Mouse (Mus musculus) heart, embryonic 10.5 days (tissue): ENCODE measurements around the gene Inafm2. TPM values are rescaled to one million over a fixed set of nuclear protein-coding genes. Genes with fewer than 3 reads are reported as not detected.

Source experiments
- DNase-seq: peaks from one replicate; pipeline ENCODE4 v3.0.0-alpha.2; 2017; ENCODE audit warnings: low spot score
- H3K27ac ChIP-seq: fragments of 300-500 bp; sonication (generic); 2 replicates; pipeline ENCODE4 v1.5.1; 2016; ENCODE audit warnings: mild to moderate bottlenecking
- H3K27me3 ChIP-seq: fragments of 300-500 bp; sonication (generic); 2 replicates; pipeline ENCODE4 v1.6.1; 2016; ENCODE audit warnings: mild to moderate bottlenecking; ENCODE audit not compliant: poor library complexity, insufficient read depth, severe bottlenecking
- H3K36me3 ChIP-seq: fragments of 300-500 bp; sonication (generic); 2 replicates; pipeline ENCODE4 v1.6.1; 2016; ENCODE audit warnings: mild to moderate bottlenecking, moderate library complexity
- H3K4me1 ChIP-seq: fragments of 300-500 bp; sonication (generic); 2 replicates; pipeline ENCODE4 v1.6.1; 2016; ENCODE audit warnings: mild to moderate bottlenecking
- H3K4me3 ChIP-seq: fragments of 300-500 bp; sonication (generic); 2 replicates; pipeline ENCODE4 v1.5.1; 2016; ENCODE audit warnings: mild to moderate bottlenecking, moderate library complexity
- H3K9me3 ChIP-seq: fragments of 300-500 bp; sonication (generic); 2 replicates; pipeline ENCODE4 v1.6.1; 2016; ENCODE audit warnings: mild to moderate bottlenecking, moderate library complexity
- WGBS: fragments of 180-500 bp; shearing (Covaris S2); methylation state at CpG from one replicate; pipeline ENCODE4 v1.1.7; 2016; 5-methylcytosine and 5-hydroxymethylcytosine counted together
- polyA plus RNA-seq: library from polyadenylated mRNA; unstranded; fragments of >200 nt; fragmentation: Nextera tagmentation; extraction: Ambion mirVana; gene quantifications from 2 replicates; pipeline ENCODE4 v1.2.1, GENCODE M21; 2016

Gene Inafm2
- polyA plus RNA-seq, 1 experiment from 2014 or later: 22.6 TPM

GRCm38 (mm10) chr2:118764094-118764831 is 18.7 kb downstream of the Inafm2 start:
- Histone ChIP-seq H3K4me1 (peaks cover 56% of the 10 kb centered on the region), H3K36me3 (no peaks in the 10 kb centered on the region), H3K27ac (0 out of 2 replicates have a peak overlapping the region, but pooled peaks have one; percentile 91)

GRCm38 (mm10) chr2:118764875-118765274 is 19.3 kb downstream of the Inafm2 start:
- DNase-seq: no peak
- Histone ChIP-seq H3K27ac (no peak overlapping the region), H3K4me3 (no peak overlapping the region), H3K36me3 (no peaks in the 10 kb centered on the region), H3K4me1 (peaks cover 50% of the 10 kb centered on the region), H3K9me3 (no peaks in the 10 kb centered on the region), H3K27me3 (peaks cover 43% of the 10 kb centered on the region)
- WGBS: 78% methylated on average over 5 of the region's 5 CpGs

More at GRCm38 (mm10) chr2:118764094-118764831, 18.7 kb downstream of the Inafm2 start:
- WGBS: 23% methylated on average over 11 of the region's 11 CpGs
- no peaks in the 10 kb centered on the region for H3K9me3 ChIP-seq
- no peak for DNase-seq
- peaks cover 47% of the 10 kb centered on the region for H3K27me3 ChIP-seq
- H3K4me3 ChIP-seq: no peak overlapping the region

GRCm38 (mm10) chr2:118766041-118767033 is 20.8 kb downstream of the Inafm2 start:
- H3K27ac ChIP-seq: no peak overlapping the region

GRCm38 (mm10) chr2:118772158-118772874 is 26.8 kb downstream of the Inafm2 start, which contains the start of gene Phgr1:
Gene Phgr1 (plus strand): TSS chr2:118772769.
- WGBS: 76% methylated on average over 6 of the region's 6 CpGs
- Histone ChIP-seq H3K4me3 (no peak within 1 kb of the TSS), H3K27ac (no peak within 1 kb of the TSS), H3K27me3 (peaks cover 22% of the 10 kb centered on the region; the same call in 1 of the 2 replicates), H3K4me1 (peaks cover 7% of the 10 kb centered on the region), H3K36me3 (no peaks in the 10 kb centered on the region), H3K9me3 (no peaks in the 10 kb centered on the region)
- no peak for DNase-seq

More at GRCm38 (mm10) chr2:118766041-118767033, 20.8 kb downstream of the Inafm2 start:
- no peak for DNase-seq
- H3K9me3 ChIP-seq: no peaks in the 10 kb centered on the region
- H3K36me3 ChIP-seq: no peaks in the 10 kb centered on the region
- H3K4me1 ChIP-seq: peaks cover 44% of the 10 kb centered on the region
- H3K4me3 ChIP-seq: no peak overlapping the region
- 67% methylated on average over 10 of the region's 10 CpGs for WGBS
- peaks cover 29% of the 10 kb centered on the region for H3K27me3 ChIP-seq

GRCm38 (mm10) chr2:118774536-118774935 is 29.0 kb downstream of the Inafm2 start:
- Histone ChIP-seq H3K27me3 (peaks cover 23% of the 10 kb centered on the region), H3K9me3 (no peaks in the 10 kb centered on the region), H3K36me3 (no peaks in the 10 kb centered on the region), H3K27ac (no peak overlapping the region), H3K4me3 (no peak overlapping the region), H3K4me1 (peaks cover 14% of the 10 kb centered on the region)
- 80% methylated on average over 2 of the region's 2 CpGs for WGBS
- no peak for DNase-seq

GRCm38 (mm10) chr2:118775396-118775795 is 29.8 kb downstream of the Inafm2 start:
- Histone ChIP-seq H3K36me3 (no peaks in the 10 kb centered on the region), H3K4me3 (no peak overlapping the region), H3K4me1 (peaks cover 20% of the 10 kb centered on the region), H3K27ac (no peak overlapping the region), H3K27me3 (peaks cover 31% of the 10 kb centered on the region), H3K9me3 (no peaks in the 10 kb centered on the region)
- WGBS: 71% methylated on average over 1 of the region's 1 CpGs
- DNase-seq: no peak

GRCm38 (mm10) chr2:118775846-118776245 is 30.3 kb downstream of the Inafm2 start:
- Histone ChIP-seq H3K4me3 (no peak overlapping the region), H3K27ac (0 out of 2 replicates have a peak overlapping the region, but pooled peaks have one; percentile 29), H3K9me3 (no peaks in the 10 kb centered on the region), H3K27me3 (peaks cover 36% of the 10 kb centered on the region), H3K4me1 (peaks cover 20% of the 10 kb centered on the region), H3K36me3 (no peaks in the 10 kb centered on the region)
- 52% methylated on average over 3 of the region's 4 CpGs for WGBS
- no peak for DNase-seq

- H3K27ac ChIP-seq: 0 out of 2 replicates have a peak overlapping the region, but pooled peaks have one; percentile 29
- no peak for DNase-seq
- WGBS: 66% methylated on average over 2 of the region's 2 CpGs
Observed at GRCm38 (mm10) chr2:118776295-118776694, 30.7 kb downstream of the Inafm2 start.

GRCm38 (mm10) chr2:118778418-118778817 is 32.9 kb downstream of the Inafm2 start:
- H3K27ac ChIP-seq: no peak overlapping the region
- H3K4me3 ChIP-seq: no peak overlapping the region
- WGBS: 60% methylated on average over 4 of the region's 4 CpGs
- H3K4me1 ChIP-seq: peaks cover 20% of the 10 kb centered on the region
- no peaks in the 10 kb centered on the region for H3K9me3 ChIP-seq
- no peak for DNase-seq
- H3K27me3 ChIP-seq: peaks cover 37% of the 10 kb centered on the region
- no peaks in the 10 kb centered on the region for H3K36me3 ChIP-seq

More at GRCm38 (mm10) chr2:118776295-118776694, 30.7 kb downstream of the Inafm2 start:
- Histone ChIP-seq H3K27me3 (peaks cover 40% of the 10 kb centered on the region), H3K9me3 (no peaks in the 10 kb centered on the region), H3K4me1 (peaks cover 20% of the 10 kb centered on the region), H3K36me3 (no peaks in the 10 kb centered on the region), H3K4me3 (no peak overlapping the region)

GRCm38 (mm10) chr2:118779065-118779464 is 33.5 kb downstream of the Inafm2 start:
- Histone ChIP-seq H3K4me1 (peaks cover 20% of the 10 kb centered on the region), H3K9me3 (no peaks in the 10 kb centered on the region), H3K27ac (peak overlapping the region; percentile 2; the same call in 1 of the 2 replicates), H3K27me3 (peaks cover 37% of the 10 kb centered on the region), H3K4me3 (peak overlapping the region; percentile 51), H3K36me3 (no peaks in the 10 kb centered on the region)
- no peak for DNase-seq
- WGBS: 9% methylated on average over 10 of the region's 10 CpGs

- peaks cover 37% of the 10 kb centered on the region for H3K27me3 ChIP-seq
- 10% methylated on average over 39 of the region's 39 CpGs for WGBS
- no peaks in the 10 kb centered on the region for H3K9me3 ChIP-seq
- peaks cover 20% of the 10 kb centered on the region for H3K4me1 ChIP-seq
- peak within 1 kb of the TSS; percentile 2; the same call in 1 of the 2 replicates for H3K27ac ChIP-seq
- no peaks in the 10 kb centered on the region for H3K36me3 ChIP-seq
- DNase-seq: peak; percentile 96
- H3K4me3 ChIP-seq: peak within 1 kb of the TSS; percentile 51
Observed at GRCm38 (mm10) chr2:118779504-118780480, 34.2 kb downstream of the Inafm2 start, which contains the start of gene Disp2. Gene Disp2 (plus strand): TSS chr2:118779719.
